Mouse (Mus musculus) midbrain, postnatal 0 days (tissue): ENCODE data around the gene Mrtfa. TPM values are rescaled to one million over a fixed set of nuclear protein-coding genes. Genes with fewer than 3 reads are reported as not detected.

ENCODE experiments used
- ATAC-seq: fragments of 200-750 bp; cut with Nextera tagmentation; 2 replicates; pipeline ENCODE4 v1.8.0; 2017; ENCODE audit warnings: moderate number of reproducible peaks, mild to moderate bottlenecking, moderate TSS enrichment, moderate library complexity; ENCODE audit not compliant: low FRiP score
- DNase-seq: peaks from one replicate; pipeline ENCODE4 v3.0.0-alpha.2; 2015; ENCODE audit warnings: low spot score
- H3K27ac ChIP-seq: fragments of 300-500 bp; sonication (generic); 2 replicates; pipeline ENCODE4 v1.5.1; 2014; ENCODE audit warnings: low read depth, mild to moderate bottlenecking, low read length, mixed read lengths
- H3K27me3 ChIP-seq: fragments of 300-500 bp; sonication (generic); 2 replicates; pipeline ENCODE4 v1.6.1; 2014; ENCODE audit warnings: low read length, control low read depth, mixed read lengths; ENCODE audit not compliant: insufficient read depth
- H3K36me3 ChIP-seq: fragments of 300-500 bp; sonication (generic); 2 replicates; pipeline ENCODE4 v1.6.1; 2014; ENCODE audit warnings: low read length, control low read depth, mixed read lengths; ENCODE audit not compliant: insufficient read depth
- H3K4me1 ChIP-seq: fragments of 300-500 bp; sonication (generic); 2 replicates; pipeline ENCODE4 v1.6.1; 2014; ENCODE audit warnings: mild to moderate bottlenecking, control low read depth, antibody characterized with exemption, low read length, mixed read lengths; ENCODE audit not compliant: insufficient read depth
- H3K4me2 ChIP-seq: fragments of 300-500 bp; sonication (generic); 2 replicates; pipeline ENCODE4 v1.6.1; 2014; ENCODE audit warnings: low read depth, mild to moderate bottlenecking, low read length, mixed read lengths; ENCODE audit not compliant: poor library complexity, severe bottlenecking
- H3K4me3 ChIP-seq: fragments of 300-500 bp; sonication (generic); 2 replicates; pipeline ENCODE4 v1.5.1; 2014; ENCODE audit warnings: low read depth, mild to moderate bottlenecking, low read length, moderate library complexity
- H3K9ac ChIP-seq: fragments of 300-500 bp; sonication (generic); replicated peaks from 2 replicates; pipeline ENCODE4 v1.6.1; 2014; ENCODE audit warnings: mild to moderate bottlenecking, low read length, moderate library complexity, mixed read lengths; ENCODE audit not compliant: poor library complexity, severe bottlenecking
- H3K9me3 ChIP-seq: fragments of 300-500 bp; sonication (generic); 2 replicates; pipeline ENCODE4 v1.6.1; 2016; ENCODE audit warnings: low read length, control low read depth
- CTCF ChIP-seq: IDR thresholded peaks from 2 replicates; pipeline ENCODE4 v1.5.1; 2016; ENCODE audit warnings: antibody characterized with exemption, mild to moderate bottlenecking
- WGBS: fragments of 180-500 bp; shearing (Covaris S2); extraction: QIAGEN DNeasy Blood & Tissue Kit; methylation state at CpG from one replicate; pipeline ENCODE4 v1.1.7; 2014; 5-methylcytosine and 5-hydroxymethylcytosine counted together
- polyA plus RNA-seq: library from polyadenylated mRNA; unstranded; fragments of >200 nt; fragmentation: Nextera tagmentation; extraction: Ambion mirVana; gene quantifications from 2 replicates; pipeline ENCODE4 v1.2.1, GENCODE M21; 2015
- total RNA-seq: library from RNA; depleted of rRNA; stranded (reverse); fragments of >200 nt; gene quantifications from 2 replicates; pipeline ENCODE4 v1.2.3, GENCODE M21; 2014

Gene Mrtfa
- total and polyA plus RNA-seq, 2 experiments from 2014 or later = 22.6 to 44.1 TPM

DNA sequence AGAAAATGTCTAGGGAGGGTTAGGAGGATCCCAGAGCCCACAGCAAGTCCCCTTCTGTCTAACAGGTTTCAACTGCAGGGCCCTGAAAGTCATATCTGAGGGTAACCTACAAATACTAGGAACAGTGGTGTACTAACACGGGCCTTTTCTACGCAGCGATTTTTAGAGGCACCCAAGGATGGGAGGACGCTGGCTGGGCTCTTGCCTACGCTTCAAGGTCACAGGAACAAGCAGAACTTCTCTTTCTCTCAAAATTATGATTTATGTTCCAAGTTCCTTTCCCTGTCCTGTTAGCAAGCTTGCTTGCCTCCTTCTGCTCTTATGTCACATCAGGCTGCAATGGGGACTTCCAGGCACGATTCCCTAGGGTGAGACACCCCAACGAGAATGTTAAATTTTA lies 144.5 kb downstream of the Mrtfa start:
- TF ChIP-seq CTCF = no peak
- H3K27ac ChIP-seq = no peak overlapping the region
- H3K4me3 ChIP-seq = no peak overlapping the region
- no peak for DNase-seq
- no peak overlapping the region for H3K4me2 ChIP-seq
- H3K27me3 ChIP-seq = no peaks in the 10 kb centered on the region
- H3K9ac ChIP-seq = no peak overlapping the region
- no peak for ATAC-seq
- H3K9me3 ChIP-seq = no peaks in the 10 kb centered on the region
- H3K4me1 ChIP-seq = no peaks in the 10 kb centered on the region
- 96% methylated on average over 7 of the region's 7 CpGs for WGBS
- no peaks in the 10 kb centered on the region for H3K36me3 ChIP-seq

DNA sequence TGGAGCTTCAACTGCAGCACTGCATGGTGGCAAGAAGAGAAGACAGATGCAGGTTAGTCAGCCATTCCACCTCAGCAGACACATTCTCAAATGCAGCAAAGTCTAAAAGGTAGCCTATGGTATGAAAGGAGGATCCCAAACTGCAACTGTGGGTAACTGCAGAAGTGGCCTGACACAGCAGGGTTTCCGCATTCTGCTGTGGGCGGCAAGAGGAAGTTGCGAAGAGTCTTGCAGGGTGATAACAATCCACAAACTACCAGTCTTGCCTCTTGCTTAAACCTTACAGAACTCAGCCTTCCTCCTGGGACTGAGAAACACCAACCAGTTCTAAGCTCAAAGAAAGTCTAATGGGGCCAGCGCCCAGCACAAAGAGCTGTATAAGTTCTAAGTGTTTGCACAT lies 145.2 kb downstream of the Mrtfa start:
- Histone ChIP-seq H3K4me2 (no peak overlapping the region), H3K9me3 (no peaks in the 10 kb centered on the region), H3K27me3 (no peaks in the 10 kb centered on the region), H3K9ac (no peak overlapping the region), H3K4me1 (no peaks in the 10 kb centered on the region), H3K27ac (no peak overlapping the region), H3K36me3 (no peaks in the 10 kb centered on the region), H3K4me3 (no peak overlapping the region)
- DNase-seq (no peak), ATAC-seq (no peak)
- WGBS = 95% methylated on average over 4 of the region's 4 CpGs
- no peak for TF ChIP-seq CTCF

DNA sequence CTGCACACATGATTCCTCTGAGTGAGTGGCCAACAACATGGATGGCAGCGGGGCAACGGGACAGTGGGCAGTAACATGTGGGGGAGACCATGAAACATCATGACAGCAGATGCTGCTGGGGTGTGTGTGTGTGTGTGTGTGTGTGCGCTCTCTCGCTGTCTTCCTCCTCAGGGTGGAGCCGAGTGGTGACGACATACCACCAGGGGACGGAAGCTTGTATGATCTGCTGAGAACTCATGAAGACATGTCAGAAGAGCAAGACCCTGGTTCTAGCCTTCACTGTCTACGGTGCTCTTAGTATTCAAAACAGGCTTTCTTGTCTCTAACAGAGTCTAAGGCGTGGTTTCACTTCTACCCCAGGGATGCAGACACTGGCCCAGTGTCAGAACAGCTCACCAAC lies 146.1 kb downstream of the Mrtfa start:
- Histone ChIP-seq H3K4me1 (no peaks in the 10 kb centered on the region), H3K36me3 (no peaks in the 10 kb centered on the region), H3K27ac (no peak overlapping the region), H3K9ac (no peak overlapping the region), H3K4me2 (no peak overlapping the region), H3K9me3 (no peaks in the 10 kb centered on the region), H3K4me3 (no peak overlapping the region), H3K27me3 (no peaks in the 10 kb centered on the region)
- ATAC-seq = no peak
- 95% methylated on average over 9 of the region's 9 CpGs for WGBS
- TF ChIP-seq CTCF = no peak
- DNase-seq = no peak

DNA sequence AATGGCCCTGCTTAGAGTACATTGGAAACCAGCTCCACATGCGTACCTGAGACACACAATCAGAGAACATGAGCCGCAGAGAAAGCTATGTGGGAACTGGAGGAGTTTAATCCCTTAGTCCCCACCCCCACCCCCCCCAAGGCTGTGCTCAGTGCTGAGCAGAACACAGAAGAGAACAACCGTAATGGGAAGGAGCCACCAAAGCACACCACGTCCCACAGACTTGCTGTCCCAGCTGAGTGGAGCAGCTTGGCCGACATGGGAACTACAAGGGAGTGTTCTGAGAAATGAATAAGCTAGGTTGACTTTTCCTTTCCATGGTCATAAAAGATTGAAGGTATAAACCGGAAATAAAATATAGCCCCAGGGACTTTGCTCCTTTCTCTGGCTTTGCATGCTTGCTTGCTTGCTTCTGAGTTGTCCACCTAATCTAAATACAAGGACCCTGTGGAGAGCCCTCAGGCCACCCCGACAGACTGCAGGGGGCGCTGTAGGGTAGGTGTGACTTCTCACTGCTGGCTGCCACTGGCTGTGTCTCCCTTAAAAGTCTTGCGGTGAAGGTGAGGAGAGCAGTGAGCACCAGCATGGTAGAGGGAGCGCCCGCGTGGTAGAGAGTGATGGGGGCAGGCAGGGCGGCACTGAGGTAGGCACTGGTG lies 148.2 kb downstream of the Mrtfa start:
- no peak for ATAC-seq

DNA sequence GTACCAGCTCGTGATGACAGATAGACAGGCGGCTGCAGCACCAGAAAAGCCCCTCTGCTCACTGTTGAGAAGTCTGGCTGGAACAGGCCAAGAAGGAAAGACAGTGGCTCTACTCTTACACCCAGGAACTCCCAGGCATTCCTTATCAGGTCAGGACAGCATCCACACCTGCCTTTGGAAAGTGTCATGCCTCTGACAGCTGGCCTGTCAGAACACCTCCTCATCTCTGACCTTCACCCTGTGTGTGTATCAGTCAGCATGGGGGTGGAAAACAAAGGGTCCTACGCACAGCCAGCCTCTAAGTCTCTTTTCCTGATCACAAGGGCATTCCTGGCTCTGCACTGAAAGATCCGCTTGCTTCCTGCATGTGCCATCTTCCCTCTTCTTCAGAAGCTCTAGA lies 148.8 kb downstream of the Mrtfa start:
- no peak overlapping the region for H3K4me2 ChIP-seq
- WGBS = 62% methylated on average over 4 of the region's 4 CpGs

More for the DNA sequence above, 148.2 kb downstream of the Mrtfa start:
- WGBS = 50% methylated on average over 13 of the region's 13 CpGs
- Histone ChIP-seq H3K9ac (no peak overlapping the region), H3K4me1 (no peaks in the 10 kb centered on the region), H3K27ac (no peak overlapping the region), H3K9me3 (no peaks in the 10 kb centered on the region), H3K36me3 (no peaks in the 10 kb centered on the region), H3K4me2 (no peak overlapping the region), H3K27me3 (no peaks in the 10 kb centered on the region), H3K4me3 (no peak overlapping the region)
- TF ChIP-seq CTCF = peak; percentile 46
- no peak for DNase-seq

DNA sequence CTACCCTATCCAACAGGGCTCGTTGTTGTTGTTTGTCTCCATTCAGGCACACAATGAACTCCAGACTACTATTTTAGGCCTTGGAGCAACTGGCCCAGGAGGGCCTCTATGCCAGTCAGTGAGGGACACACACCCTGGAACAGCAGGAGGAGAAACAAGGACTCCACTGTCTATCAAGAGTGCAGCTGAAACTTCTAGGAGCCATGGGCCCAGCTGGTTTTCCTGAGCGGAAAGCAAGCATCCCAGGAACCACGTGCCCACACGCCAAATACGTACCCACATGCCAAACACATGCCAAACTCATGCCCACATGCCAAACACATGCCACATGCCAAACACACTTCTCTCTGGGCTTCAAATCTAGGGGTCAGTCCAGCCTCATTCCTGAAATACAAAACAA lies 152.1 kb downstream of the Mrtfa start:
- WGBS = 93% methylated on average over 5 of the region's 5 CpGs
- no peaks in the 10 kb centered on the region for H3K9me3 ChIP-seq
- H3K9ac ChIP-seq = no peak overlapping the region
- H3K36me3 ChIP-seq = no peaks in the 10 kb centered on the region
- H3K27me3 ChIP-seq = no peaks in the 10 kb centered on the region
- no peak overlapping the region for H3K4me3 ChIP-seq
- H3K4me2 ChIP-seq = no peak overlapping the region
- H3K27ac ChIP-seq = no peak overlapping the region
- H3K4me1 ChIP-seq = no peaks in the 10 kb centered on the region
- ATAC-seq (no peak), DNase-seq (no peak)
- TF ChIP-seq CTCF = no peak

More for the DNA sequence above, 148.8 kb downstream of the Mrtfa start:
- DNase-seq = no peak
- Histone ChIP-seq H3K9ac (no peak overlapping the region), H3K4me1 (no peaks in the 10 kb centered on the region), H3K9me3 (no peaks in the 10 kb centered on the region), H3K27ac (no peak overlapping the region), H3K36me3 (no peaks in the 10 kb centered on the region), H3K27me3 (no peaks in the 10 kb centered on the region), H3K4me3 (no peak overlapping the region)
- TF ChIP-seq CTCF = no peak
- ATAC-seq = no peak
